Mouse (Mus musculus): Measurements from ENCODE around the gene Zbtb41. TPM values are rescaled to one million over a fixed set of nuclear protein-coding genes. Genes with fewer than 3 reads are reported as not detected.
"Not testable (repeated sequence)": the region's sequence is repeated elsewhere in the genome, so short reads cannot be mapped to it uniquely, and the experiment has no call there.

Gene Zbtb41
- polyA plus RNA-seq (2016; fragmentation: Nextera tagmentation; extraction: Ambion mirVana): 22.9 and 29.3 TPM in 2 replicates

- H3K27ac ChIP-seq (replicated peaks): peak within 1 kb of the TSS; percentile 94
- ATAC-seq (ENCODE audit: low FRiP score, low read depth): peak; percentile 94
- H3K27me3 ChIP-seq: no peaks in the 10 kb centered on the region
- H3K9ac ChIP-seq (replicated peaks): peak within 1 kb of the TSS; percentile 94
- H3K4me3 ChIP-seq: peak within 1 kb of the TSS; percentile 87
- under 1% methylated on average over 61 of the region's 88 CpGs for WGBS
- no peaks in the 10 kb centered on the region for H3K9me3 ChIP-seq
- peaks cover 35% of the 10 kb centered on the region for H3K4me1 ChIP-seq
- H3K36me3 ChIP-seq: 0 out of 2 replicates have a peak, but pooled peaks cover 3% of the 10 kb centered on the region
- H3K4me2 ChIP-seq (replicated peaks): peak within 1 kb of the TSS; percentile 72
Measured at GRCm38 (mm10) chr1:139421875-139422791, at the start of gene Zbtb41. Gene Zbtb41 (plus strand): TSS chr1:139422288.

- Histone ChIP-seq H3K9ac (replicated peaks) (0 out of 2 replicates have a peak overlapping the region, but pooled peaks have one; percentile 4), H3K9me3 (no peaks in the 10 kb centered on the region), H3K27me3 (peaks cover 7% of the 10 kb centered on the region; the same call in 1 of the 2 replicates), H3K4me1 (peaks cover 18% of the 10 kb centered on the region), H3K27ac (replicated peaks) (peak overlapping the region; percentile 63), H3K4me3 (peak overlapping the region; percentile 30), H3K4me2 (replicated peaks) (peak overlapping the region; percentile 45), H3K36me3 (no peaks in the 10 kb centered on the region)
- peak; percentile 88 for ATAC-seq (ENCODE audit: low FRiP score, low read depth)
- 10% methylated on average over 6 of the region's 6 CpGs for WGBS
Measured at GRCm38 (mm10) chr1:139375900-139376299, 46.2 kb upstream of the Zbtb41 start.

DNA sequence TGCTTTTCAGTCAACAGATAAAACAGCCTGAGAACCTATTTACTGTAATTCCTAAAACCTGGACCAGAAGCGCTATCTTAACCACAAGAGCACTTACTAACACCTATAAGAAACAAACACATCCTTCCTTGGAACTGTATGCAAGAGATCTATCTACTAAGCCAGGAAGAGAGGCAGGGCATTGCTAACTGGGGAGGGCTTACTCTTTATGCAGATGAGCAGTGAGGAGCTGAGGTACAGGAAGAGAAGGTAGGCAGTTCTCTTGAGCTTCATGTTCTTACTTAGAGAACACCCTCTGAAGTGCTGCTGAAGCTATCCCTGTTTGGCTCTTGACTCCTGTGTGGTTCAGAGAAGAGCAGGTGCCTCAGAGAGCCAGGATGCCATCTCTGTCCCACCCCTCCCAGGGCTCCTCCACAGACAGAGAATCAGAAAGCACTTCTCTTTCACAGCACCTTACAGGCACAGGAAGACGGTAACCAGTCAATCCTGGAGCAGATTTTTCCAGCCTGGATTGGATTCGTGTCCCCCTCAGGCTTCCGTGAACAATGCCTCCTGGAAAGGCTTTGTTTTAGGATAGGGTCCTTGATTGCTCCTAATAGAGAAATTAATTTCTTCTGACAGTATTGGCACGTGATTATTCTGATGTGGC is 45.3 kb upstream of the Zbtb41 start, which contains the start of gene Crb1:
TSS of gene Crb1 (minus strand) at position 463 of the 649 bp plus-strand sequence.
- 11% methylated on average over 5 of the region's 5 CpGs for WGBS
- Histone ChIP-seq H3K9ac (replicated peaks) (0 out of 2 replicates have a peak within 1 kb of the TSS, but pooled peaks have one; percentile 4), H3K27ac (replicated peaks) (peak within 1 kb of the TSS; percentile 63), H3K36me3 (no peaks in the 10 kb centered on the region), H3K4me2 (replicated peaks) (peak within 1 kb of the TSS; percentile 45), H3K4me3 (peak within 1 kb of the TSS; percentile 30), H3K4me1 (peaks cover 18% of the 10 kb centered on the region), H3K9me3 (no peaks in the 10 kb centered on the region), H3K27me3 (peaks cover 7% of the 10 kb centered on the region; the same call in 1 of the 2 replicates)
- peak; percentile 70 for ATAC-seq (ENCODE audit: low FRiP score, low read depth)

- peak; percentile 29; the same call in 1 of the 2 replicates for ATAC-seq (ENCODE audit: low FRiP score, low read depth)
- H3K27me3 ChIP-seq: peaks cover 7% of the 10 kb centered on the region; the same call in 1 of the 2 replicates
- no peak overlapping the region for H3K4me3 ChIP-seq
- H3K36me3 ChIP-seq: no peaks in the 10 kb centered on the region
- peaks cover 18% of the 10 kb centered on the region for H3K4me1 ChIP-seq
- 23% methylated on average over 11 of the region's 11 CpGs for WGBS
- no peak overlapping the region for H3K27ac ChIP-seq (replicated peaks)
- no peaks in the 10 kb centered on the region for H3K9me3 ChIP-seq
- H3K9ac ChIP-seq (replicated peaks): no peak overlapping the region
- H3K4me2 ChIP-seq (replicated peaks): 0 out of 2 replicates have a peak overlapping the region, but pooled peaks have one; percentile 5
Measured at GRCm38 (mm10) chr1:139378861-139379620, 43.0 kb upstream of the Zbtb41 start.

GRCm38 (mm10) chr1:139379621-139379984 is 42.5 kb upstream of the Zbtb41 start:
- ATAC-seq (ENCODE audit: low FRiP score, low read depth): no peak
- H3K36me3 ChIP-seq: no peaks in the 10 kb centered on the region
- no peaks in the 10 kb centered on the region for H3K9me3 ChIP-seq
- no peak overlapping the region for H3K9ac ChIP-seq (replicated peaks)
- H3K27me3 ChIP-seq: peaks cover 7% of the 10 kb centered on the region; the same call in 1 of the 2 replicates
- no peak overlapping the region for H3K27ac ChIP-seq (replicated peaks)
- peaks cover 18% of the 10 kb centered on the region for H3K4me1 ChIP-seq
- H3K4me2 ChIP-seq (replicated peaks): 0 out of 2 replicates have a peak overlapping the region, but pooled peaks have one; percentile 5
- no peak overlapping the region for H3K4me3 ChIP-seq
- WGBS: 31% methylated on average over 4 of the region's 4 CpGs

DNA sequence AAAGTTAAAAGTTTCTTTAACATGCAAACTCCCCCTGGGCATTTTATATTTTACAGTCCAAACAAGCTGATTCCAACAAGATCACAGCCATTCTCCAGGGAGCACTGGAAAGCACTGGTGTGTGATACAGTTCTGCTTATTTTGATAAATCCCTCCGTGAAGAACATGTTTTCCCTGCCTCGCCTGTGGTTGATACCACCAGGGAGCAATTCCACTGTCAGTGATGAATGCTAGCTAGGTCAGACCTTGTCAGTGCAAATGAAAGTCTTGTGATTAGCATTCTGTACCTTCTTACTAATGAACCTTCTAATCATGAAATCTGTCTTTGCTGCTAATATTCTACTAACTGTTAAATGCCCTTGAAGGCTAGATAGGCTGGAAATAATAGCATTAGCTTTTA is 30.3 kb upstream of the Zbtb41 start:
- Histone ChIP-seq H3K4me1 (no peaks in the 10 kb centered on the region), H3K4me2 (replicated peaks) (no peak overlapping the region), H3K9ac (replicated peaks) (no peak overlapping the region), H3K9me3 (no peaks in the 10 kb centered on the region), H3K27me3 (no peaks in the 10 kb centered on the region), H3K4me3 (no peak overlapping the region), H3K27ac (replicated peaks) (no peak overlapping the region), H3K36me3 (no peaks in the 10 kb centered on the region)
- 54% methylated on average over 2 of the region's 2 CpGs for WGBS
- ATAC-seq (ENCODE audit: low FRiP score, low read depth): no peak

DNA sequence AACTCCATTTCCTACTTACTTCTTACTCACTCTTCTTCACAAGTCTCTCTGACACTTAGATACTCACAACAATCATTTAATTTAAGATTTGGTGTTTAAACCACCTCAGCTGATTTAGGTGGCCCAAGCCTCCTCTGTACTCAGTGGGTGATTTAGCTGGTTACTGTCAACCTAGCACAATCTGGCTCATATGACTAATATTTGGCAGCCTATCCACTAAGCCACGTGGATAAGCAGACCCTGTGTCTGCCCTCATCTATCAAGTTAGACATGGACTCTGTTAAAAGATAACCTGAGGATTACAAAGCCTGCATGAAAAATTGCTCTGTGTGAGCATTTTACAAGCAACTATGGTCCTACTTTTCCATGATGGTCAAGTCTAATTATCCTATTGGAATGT is 25.5 kb upstream of the Zbtb41 start:
- no peak overlapping the region for H3K9ac ChIP-seq (replicated peaks)
- WGBS: 69% methylated on average over 1 of the region's 1 CpGs
- H3K36me3 ChIP-seq: no peaks in the 10 kb centered on the region
- no peaks in the 10 kb centered on the region for H3K4me1 ChIP-seq
- H3K27ac ChIP-seq (replicated peaks): no peak overlapping the region
- ATAC-seq (ENCODE audit: low FRiP score, low read depth): no peak
- no peaks in the 10 kb centered on the region for H3K27me3 ChIP-seq
- no peaks in the 10 kb centered on the region for H3K9me3 ChIP-seq
- no peak overlapping the region for H3K4me3 ChIP-seq
- no peak overlapping the region for H3K4me2 ChIP-seq (replicated peaks)

- Histone ChIP-seq H3K27ac (replicated peaks) (no peak overlapping the region), H3K9me3 (no peaks in the 10 kb centered on the region), H3K27me3 (no peaks in the 10 kb centered on the region), H3K4me2 (replicated peaks) (no peak overlapping the region), H3K36me3 (no peaks in the 10 kb centered on the region), H3K9ac (replicated peaks) (no peak overlapping the region), H3K4me1 (no peaks in the 10 kb centered on the region), H3K4me3 (no peak overlapping the region)
- ATAC-seq (ENCODE audit: low FRiP score, low read depth): no peak
Measured at GRCm38 (mm10) chr1:139405766-139406165, 16.3 kb upstream of the Zbtb41 start.

- 62% methylated on average over 5 of the region's 5 CpGs for WGBS
- Histone ChIP-seq H3K4me3 (no peak overlapping the region), H3K9ac (replicated peaks) (no peak overlapping the region), H3K27me3 (no peaks in the 10 kb centered on the region), H3K4me2 (replicated peaks) (no peak overlapping the region), H3K4me1 (no peaks in the 10 kb centered on the region), H3K36me3 (no peaks in the 10 kb centered on the region), H3K9me3 (no peaks in the 10 kb centered on the region), H3K27ac (replicated peaks) (no peak overlapping the region)
- ATAC-seq (ENCODE audit: low FRiP score, low read depth): no peak
Measured at GRCm38 (mm10) chr1:139407701-139408100, 14.4 kb upstream of the Zbtb41 start.

DNA sequence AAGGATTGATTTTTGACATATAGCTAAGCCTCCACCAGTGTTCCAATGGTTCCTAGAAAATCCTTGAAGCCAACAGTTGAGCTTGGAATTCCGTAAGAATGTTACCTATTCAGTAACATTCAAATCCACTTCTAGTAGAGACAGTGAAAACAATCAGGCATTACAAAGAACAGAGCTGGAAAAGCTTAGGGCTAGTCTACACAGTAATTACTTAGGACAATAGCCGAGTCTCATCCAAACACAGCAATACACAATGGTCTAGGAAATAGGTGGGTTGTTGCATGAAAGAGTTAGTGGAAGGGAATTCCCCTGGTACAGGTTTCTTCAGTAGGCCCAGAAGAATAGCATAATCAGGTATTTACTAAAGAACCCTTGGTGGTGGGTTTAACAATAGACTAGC is 9.7 kb upstream of the Zbtb41 start:
- H3K4me3 ChIP-seq; H3K4me2 ChIP-seq (replicated peaks); ATAC-seq (ENCODE audit: low FRiP score, low read depth); H3K9ac ChIP-seq (replicated peaks); H3K4me1 ChIP-seq; H3K27ac ChIP-seq (replicated peaks); H3K27me3 ChIP-seq; H3K9me3 ChIP-seq; H3K36me3 ChIP-seq: not testable (repeated sequence)
- 83% methylated on average over 2 of the region's 2 CpGs for WGBS

DNA sequence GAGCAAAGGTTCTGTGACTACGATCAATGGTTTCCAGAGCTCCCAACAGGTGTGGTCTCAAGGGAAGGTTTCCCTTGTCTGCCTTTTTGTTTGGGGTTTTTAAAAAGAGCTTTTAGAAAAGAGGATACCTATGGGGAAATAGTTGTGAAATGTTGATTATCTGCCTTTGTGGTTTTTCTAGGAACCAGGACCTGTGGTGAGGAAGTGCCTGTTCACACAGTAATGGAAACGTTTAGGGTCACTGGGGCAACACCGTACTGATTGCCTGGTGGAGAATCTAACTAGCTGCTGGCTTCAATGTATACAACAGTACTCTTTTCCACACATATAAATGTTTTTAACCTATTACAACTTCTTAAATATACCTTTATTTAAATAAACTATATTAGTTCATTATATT is 8.6 kb upstream of the Zbtb41 start:
- Histone ChIP-seq H3K27ac (replicated peaks) (no peak overlapping the region), H3K9me3 (no peaks in the 10 kb centered on the region), H3K36me3 (no peaks in the 10 kb centered on the region), H3K27me3 (no peaks in the 10 kb centered on the region), H3K9ac (replicated peaks) (no peak overlapping the region), H3K4me1 (no peaks in the 10 kb centered on the region), H3K4me2 (replicated peaks) (no peak overlapping the region), H3K4me3 (no peak overlapping the region)
- no peak for ATAC-seq (ENCODE audit: low FRiP score, low read depth)
- WGBS: 92% methylated on average over 3 of the region's 3 CpGs
